Mouse (Mus musculus): ENCODE results near the gene Gm49403.
"Not testable (repeated sequence)": the region's sequence is repeated elsewhere in the genome, so short reads cannot be mapped to it uniquely, and the experiment has no call there.

- TF ChIP-seq CTCF (conservative IDR thresholded peaks at IDR 0.05; ENCODE audit: low read length); POU5F1 (IDR thresholded peaks at IDR 0.05; ENCODE audit: borderline replicate concordance, low read length); NANOG (IDR thresholded peaks at IDR 0.05; ENCODE audit: borderline replicate concordance, low read length): not testable (repeated sequence)
Measured at GRCm38 (mm10) chr19:8836327-8836726, 47.4 kb upstream of the Gm49403 start.
